Mouse (Mus musculus) testis, adult 2 months (tissue): Measurements from ENCODE around the gene Rnps1.

Experiments
- CTCF ChIP-seq: fragments of 200-500 bp; IDR thresholded peaks from 2 replicates; pipeline ENCODE4 v1.5.1; 2012; ENCODE audit warnings: low read depth, mild to moderate bottlenecking, inconsistent platforms, low read length, moderate library complexity; ENCODE audit not compliant: control insufficient read depth, insufficient read depth, insufficient replicate concordance
- POLR2A ChIP-seq: fragments of 200-500 bp; IDR thresholded peaks from 2 replicates; pipeline ENCODE4 v1.6.1; 2012; ENCODE audit warnings: low read depth, mild to moderate bottlenecking, inconsistent platforms, low read length, moderate library complexity; ENCODE audit not compliant: control insufficient read depth

GRCm38 (mm10) chr17:24454218-24454755 is 39.9 kb downstream of the Rnps1 start:
- TF ChIP-seq CTCF, result no peak
- TF ChIP-seq POLR2A, result no peak
